Mouse (Mus musculus) urinary bladder, postnatal 25 days (tissue): ENCODE data around the gene Ccser1.

Experiments
- DNase-seq: peaks from one replicate; pipeline ENCODE4 v3.0.0; 2022; ENCODE audit warnings: low spot score

Gene Ccser1

DNA sequence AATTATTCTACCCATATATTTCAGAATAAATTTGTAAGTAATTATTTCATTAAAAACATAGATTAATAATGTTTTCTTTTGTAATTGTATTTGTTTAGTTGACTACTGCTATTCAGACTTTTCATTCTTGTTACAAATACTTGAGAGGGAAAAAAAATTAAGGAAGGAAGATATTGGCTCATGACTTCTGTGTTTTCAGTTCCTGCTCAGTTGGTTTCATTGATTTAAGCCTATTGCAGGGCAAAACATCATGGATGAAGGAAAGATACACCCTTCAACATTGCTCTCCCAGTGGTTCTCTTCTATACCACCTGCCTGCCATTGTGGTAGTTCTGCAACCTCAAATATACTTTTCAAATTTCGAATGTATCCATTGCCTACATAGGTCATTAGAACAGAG, 541.1 kb downstream of the Ccser1 start:
- no peak for DNase-seq

DNA sequence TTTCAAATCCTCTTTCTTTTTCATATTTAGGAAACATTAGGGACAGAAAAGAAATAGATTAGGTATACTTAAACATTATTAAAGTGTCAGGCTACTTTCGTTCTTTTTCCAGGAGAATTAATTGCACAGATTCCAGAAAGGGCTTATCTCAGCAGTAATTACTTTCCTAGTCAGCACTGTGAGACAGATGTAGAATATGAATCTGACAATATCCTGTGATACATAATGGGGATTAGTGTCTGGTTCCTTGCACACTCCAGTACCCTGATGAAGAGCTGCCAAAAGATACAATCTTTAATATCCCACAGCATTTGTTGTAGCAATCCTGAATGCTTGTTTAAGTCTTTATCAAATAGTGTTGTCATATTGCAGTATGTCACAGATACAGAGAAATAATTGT, 548.9 kb downstream of the Ccser1 start:
- no peak for DNase-seq

DNA sequence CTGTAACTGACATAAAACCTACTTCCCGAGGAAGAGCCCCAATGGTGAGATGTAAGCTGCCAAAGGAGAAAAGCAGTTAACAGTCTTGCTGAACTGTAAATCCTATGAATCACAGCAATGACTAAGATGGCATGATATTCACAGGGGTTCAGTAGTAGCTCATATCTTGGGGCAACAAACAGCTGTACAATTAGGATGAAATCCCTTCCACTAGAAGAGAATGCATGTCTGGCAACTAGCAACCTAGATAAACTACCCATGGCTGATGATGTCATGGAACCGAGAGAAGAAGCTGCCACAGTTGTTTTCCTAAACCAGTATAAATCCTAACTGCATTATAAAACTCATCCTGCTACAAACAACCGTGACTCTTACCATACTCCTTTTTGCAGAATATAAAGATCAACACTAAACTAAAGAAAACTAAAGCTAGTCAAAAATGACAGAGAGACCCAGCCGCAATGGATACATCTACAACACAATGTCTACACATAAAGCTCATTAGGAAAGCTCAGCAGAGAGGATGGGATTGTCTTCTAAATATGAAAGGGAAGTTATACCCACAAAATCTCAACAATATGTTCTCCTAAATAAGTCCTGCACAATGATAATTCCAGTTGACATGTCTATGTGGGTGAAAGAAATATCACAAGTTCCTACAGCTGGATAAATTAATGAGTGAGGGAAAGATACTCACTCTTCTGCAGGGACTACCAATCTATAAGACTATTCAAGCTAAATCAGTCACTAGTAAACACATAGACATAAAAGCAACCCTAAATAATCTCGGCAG, 550.2 kb downstream of the Ccser1 start:
- no peak for DNase-seq

GRCm38 (mm10) chr6:61746346-61746745, 566.2 kb downstream of the Ccser1 start:
- DNase-seq: no peak

- no peak for DNase-seq
Measured at GRCm38 (mm10) chr6:61762135-61762534, 582.0 kb downstream of the Ccser1 start.

- no peak for DNase-seq
Measured at GRCm38 (mm10) chr6:61763379-61763778, 583.3 kb downstream of the Ccser1 start.

GRCm38 (mm10) chr6:61765801-61766200, 585.7 kb downstream of the Ccser1 start:
- no peak for DNase-seq

- DNase-seq: no peak
Measured at GRCm38 (mm10) chr6:61767151-61767550, 587.0 kb downstream of the Ccser1 start.

- DNase-seq: no peak
Measured at GRCm38 (mm10) chr6:61786706-61787105, 606.6 kb downstream of the Ccser1 start.

- DNase-seq: no peak
Measured at GRCm38 (mm10) chr6:61800889-61801288, 620.8 kb downstream of the Ccser1 start.

GRCm38 (mm10) chr6:61805481-61805880, 625.4 kb downstream of the Ccser1 start:
- DNase-seq: no peak

DNA sequence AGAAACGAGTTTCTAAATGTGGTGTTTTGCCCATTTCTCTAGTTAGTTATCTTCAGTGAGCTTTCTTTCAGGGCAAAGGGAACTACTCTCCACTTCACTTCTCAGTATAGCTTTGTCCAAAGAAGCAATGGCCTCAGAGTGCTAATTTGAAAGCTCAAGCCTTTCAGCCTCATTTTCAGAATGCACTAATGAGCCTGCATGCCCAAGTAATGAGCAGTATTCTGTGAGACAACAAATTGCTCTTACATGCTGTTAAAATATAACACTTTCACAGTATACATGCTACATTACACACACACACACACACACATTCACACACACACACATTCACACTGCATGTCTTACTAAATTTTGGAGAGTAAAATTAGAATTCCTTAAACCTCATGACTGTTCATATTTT, 637.6 kb downstream of the Ccser1 start:
- DNase-seq: no peak

GRCm38 (mm10) chr6:61876302-61876701, 696.2 kb downstream of the Ccser1 start:
- DNase-seq: no peak

- DNase-seq: no peak
Measured at GRCm38 (mm10) chr6:61898238-61898637, 718.1 kb downstream of the Ccser1 start.

GRCm38 (mm10) chr6:61902715-61903114, 722.6 kb downstream of the Ccser1 start:
- DNase-seq: peak; percentile 4

DNA sequence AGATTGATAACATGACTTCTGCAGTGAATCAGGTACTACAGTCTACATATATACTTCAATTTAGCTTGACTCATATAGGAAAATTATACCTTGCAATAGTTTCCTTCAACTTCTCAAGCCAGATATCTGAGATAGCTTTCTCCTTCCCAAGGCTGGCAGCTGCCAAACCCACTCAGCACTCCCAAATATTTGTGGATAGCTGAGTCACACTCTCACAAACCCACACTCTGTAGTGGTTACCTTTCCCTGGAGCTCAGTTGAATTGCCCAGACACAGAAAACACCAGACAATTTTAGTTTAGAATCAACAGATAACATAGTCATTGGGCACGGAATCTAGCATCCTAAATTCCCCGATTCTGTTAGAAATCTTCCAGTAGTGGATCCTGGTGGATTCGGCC, 732.8 kb downstream of the Ccser1 start:
- no peak for DNase-seq

DNA sequence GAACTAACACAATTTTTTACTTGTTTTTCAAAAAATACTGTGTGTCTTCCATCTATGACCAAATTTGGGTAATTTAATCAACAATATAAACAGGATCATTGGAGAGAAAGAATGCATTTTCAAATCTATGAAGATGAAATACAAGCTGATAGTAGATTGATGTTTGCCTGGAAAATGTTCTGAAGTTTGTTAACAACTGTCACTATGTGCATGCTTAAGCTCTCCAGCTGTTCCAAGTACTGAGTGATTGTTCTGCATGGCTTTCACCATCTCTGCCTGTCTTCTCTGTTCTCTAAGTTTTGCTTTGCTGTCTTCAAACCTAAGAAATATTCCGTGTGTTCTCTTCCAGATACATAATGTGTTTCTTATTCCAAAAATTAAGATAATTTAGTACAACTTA, 751.5 kb downstream of the Ccser1 start:
- DNase-seq: no peak

DNA sequence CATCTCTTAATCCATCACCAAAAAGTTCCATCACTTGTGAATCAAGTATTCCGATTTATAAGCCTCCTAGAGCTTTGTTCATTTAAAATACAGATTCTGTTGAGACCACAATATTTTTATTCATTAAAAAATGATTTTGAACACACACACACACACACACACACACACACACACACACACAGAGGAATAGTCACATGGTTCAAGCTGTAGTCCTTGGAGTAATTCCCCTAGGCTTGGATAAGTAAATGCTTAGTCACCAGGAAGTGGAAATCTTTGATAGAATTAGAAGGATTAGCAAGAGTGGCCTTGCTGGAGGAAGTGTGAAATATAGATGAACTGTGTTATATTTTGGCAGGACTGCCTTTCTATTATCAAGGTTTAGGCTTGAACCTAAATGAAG, 756.5 kb downstream of the Ccser1 start:
- no peak for DNase-seq

GRCm38 (mm10) chr6:61939236-61939635, 759.1 kb downstream of the Ccser1 start:
- no peak for DNase-seq

GRCm38 (mm10) chr6:61953703-61954102, 773.6 kb downstream of the Ccser1 start:
- DNase-seq: no peak

GRCm38 (mm10) chr6:61976878-61977277, 796.8 kb downstream of the Ccser1 start:
- DNase-seq: no peak

GRCm38 (mm10) chr6:61978379-61978778, 798.3 kb downstream of the Ccser1 start:
- DNase-seq: no peak

DNA sequence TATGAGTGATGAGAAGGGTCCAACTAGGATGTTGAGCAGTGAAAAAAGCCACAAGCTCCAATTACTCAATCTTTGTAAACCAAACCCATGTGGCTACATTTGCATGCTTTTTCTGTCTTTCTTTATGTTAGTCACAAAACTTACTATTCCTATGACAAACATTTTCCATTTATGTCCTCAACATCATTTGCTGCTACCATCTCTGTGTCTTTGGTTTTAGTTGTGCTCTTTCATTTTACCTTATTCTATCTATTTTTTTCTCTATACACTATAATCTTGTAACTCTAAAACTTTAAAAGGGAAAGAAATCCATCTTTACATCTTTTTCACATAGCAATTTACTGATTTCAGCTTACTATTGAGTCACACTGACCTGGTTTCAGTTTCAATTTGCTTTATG, 834.2 kb downstream of the Ccser1 start:
- DNase-seq: no peak

DNA sequence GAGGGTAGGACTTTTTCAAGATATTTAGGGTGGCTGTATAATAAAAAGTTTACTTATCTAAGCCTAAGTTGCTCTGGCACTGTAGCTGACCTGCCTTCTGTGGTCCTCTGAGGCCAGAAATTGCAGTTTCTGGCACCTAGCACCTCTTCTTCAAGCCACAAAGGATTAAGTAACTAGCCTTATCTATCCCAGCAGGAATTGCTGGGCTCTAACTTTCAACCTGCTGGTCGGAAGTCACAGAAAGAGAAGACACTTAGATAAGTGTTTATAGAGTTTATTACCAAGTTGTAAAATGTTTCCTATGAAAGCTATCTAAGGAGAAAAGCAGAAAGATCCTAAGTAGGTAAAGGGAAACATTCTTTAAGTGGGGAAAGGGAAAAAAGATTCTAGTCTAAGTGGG, 864.3 kb downstream of the Ccser1 start:
- DNase-seq: no peak
